Mouse (Mus musculus): Measurements from ENCODE around the gene Mrps9.

GRCm38 (mm10) chr1:42905148-42905547, 54.1 kb downstream of the Mrps9 start:
- TF ChIP-seq EP300 (IDR thresholded peaks at IDR 0.05; ENCODE audit: low read depth) (no peak), CTCF (IDR thresholded peaks at IDR 0.05; ENCODE audit: low read depth) (no peak)
